Mouse (Mus musculus): ENCODE results near the gene Tnnc1.

Tnnc1 gene

DNA sequence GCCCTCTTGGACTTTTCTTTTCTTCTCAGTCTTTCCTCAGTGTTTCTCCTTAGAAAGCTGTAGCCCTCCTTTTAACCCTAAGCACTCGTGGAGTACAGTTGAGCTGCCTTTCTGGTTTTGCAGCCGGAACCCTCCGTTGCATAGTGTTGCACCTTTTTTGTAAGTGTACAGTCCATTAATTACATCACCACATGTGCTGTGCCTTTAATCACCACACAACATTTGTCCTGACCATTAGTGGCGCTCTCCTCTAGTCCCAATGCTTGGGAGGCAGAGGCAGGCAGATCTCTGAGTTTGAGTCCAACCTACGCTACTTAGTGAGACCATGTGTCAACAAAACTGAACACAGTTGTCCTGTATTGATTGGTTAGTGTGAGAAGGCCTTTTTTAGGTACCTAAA, 44.0 kb downstream of the Tnnc1 start:
- no peak for DNase-seq (ENCODE audit: low spot score in 2 of 2)

GRCm38 (mm10) chr14:31258476-31259050, 50.5 kb downstream of the Tnnc1 start:
- no peak for DNase-seq (ENCODE audit: low spot score in 2 of 2)

GRCm38 (mm10) chr14:31260374-31260773, 52.3 kb downstream of the Tnnc1 start:
- no peak for DNase-seq (ENCODE audit: low spot score in 2 of 2)

DNA sequence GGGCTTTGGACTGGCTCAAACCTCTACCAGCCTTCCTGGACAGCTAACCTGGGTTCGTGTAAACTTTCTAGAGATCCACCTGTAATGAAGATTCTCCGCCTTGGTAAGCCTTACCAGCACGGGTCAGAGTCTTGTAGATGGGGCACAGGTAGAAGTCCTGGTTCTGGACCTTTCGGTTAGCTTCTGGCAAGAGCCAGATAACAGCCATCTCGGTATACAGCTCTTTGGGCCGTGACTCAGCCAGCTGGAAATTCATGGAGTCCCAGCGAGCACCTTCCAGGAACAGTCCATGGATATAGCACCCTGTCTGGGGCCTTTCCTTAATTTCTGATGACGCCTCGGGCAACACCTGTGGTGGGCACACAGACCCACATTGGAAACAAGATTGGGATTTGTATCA, 52.8 kb downstream of the Tnnc1 start:
- no peak for DNase-seq (ENCODE audit: low spot score in 2 of 2)
